Mouse (Mus musculus) layer of hippocampus, adult 9-10 months (tissue): ENCODE data around the gene Wasf2.

ENCODE experiments used
- DNase-seq: peaks from one replicate; pipeline ENCODE4 v3.0.0; 2022; ENCODE audit warnings: low spot score

Wasf2 gene

DNA sequence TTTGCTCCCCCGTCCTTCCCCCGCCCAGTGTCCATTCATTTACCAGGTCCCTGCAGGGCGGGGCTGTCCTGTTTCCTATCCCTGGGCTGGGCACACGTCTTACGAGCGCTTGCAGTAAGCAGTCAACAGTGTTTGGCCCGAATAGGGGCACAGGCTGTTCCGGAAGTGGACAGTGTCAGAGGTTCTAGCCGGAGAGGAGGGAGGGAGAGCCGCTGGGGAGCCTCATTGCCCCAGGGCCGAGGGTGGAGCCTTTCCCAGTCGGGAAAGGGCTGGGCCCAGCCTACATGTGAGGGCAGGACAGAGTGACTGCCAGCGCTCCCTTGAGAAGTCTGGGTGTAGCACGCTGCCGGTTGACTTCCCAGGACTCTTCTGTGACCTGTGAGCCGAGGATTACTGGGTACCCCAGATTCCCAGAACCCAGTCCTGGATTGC lies 110.2 kb downstream of the Wasf2 start, which contains the start of gene Map3k6:
Gene Map3k6, plus strand, starts transcription at position 329 of the 432 bp plus-strand sequence.
- DNase-seq, result no peak

DNA sequence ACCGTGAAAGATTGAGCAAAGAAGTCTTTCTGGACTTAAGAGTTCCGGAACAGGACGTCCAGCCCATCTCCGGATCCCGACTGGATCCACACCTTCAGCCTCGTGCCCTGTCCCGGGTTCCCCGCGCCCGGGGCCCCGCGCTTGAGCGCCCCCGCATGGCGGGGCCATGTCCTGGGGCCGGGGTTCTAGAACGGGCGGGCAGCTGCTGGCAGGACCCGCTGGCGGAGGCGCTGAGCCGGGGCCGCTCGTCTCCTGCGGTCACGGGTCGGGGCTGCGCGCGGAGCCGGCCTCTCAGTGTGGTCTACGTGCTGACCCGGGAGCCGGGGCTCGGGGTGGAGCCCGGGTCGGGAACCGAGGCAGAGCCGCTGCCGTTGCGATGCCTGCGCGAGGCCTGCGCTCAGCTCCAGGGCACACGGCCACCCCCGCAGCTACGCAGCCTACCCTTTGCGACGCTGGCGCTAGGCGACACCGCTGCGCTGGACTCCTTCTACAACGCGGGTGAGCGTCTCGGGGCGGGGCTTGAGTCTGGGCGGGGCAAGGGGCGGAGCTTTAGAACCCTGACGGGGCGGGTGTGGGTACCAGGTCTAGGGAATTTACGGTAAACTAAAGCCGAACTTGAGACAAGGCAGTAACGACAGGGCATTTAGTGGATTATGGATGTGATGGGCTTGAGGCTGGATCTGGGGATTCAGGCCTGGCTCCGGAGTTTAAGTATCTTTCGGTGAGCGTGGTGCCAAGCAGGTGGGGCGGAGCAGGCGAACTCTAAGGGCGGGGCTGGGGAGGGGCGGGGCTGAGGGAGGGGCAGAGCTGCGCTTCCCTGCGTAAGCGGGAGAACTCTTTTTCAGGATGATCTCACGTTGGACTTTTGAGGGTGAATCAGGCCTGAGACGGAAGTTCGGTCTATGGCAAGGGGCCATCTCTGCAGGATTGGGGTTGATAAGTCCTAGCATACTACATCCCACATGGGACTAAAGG lies 110.9 kb downstream of the Wasf2 start:
- DNase-seq, result peak; percentile 62

DNA sequence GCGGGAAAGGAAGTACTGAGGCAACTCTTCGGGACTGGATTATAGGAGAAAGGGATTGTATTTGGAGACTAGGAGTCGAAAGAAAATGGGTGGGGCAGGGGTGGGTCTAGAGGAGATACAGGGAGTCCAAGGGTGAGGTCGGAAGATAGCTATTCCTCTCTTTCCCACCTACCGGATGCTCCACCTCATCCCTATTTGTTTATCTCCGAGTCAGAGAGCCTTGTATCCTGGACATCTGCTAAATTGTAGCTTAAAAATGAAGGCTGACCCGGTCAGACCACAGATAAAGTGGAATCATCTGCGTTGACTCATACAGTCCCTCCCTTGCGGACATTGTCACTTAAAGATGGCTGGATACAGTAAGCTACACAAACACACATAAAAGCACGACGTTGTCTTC lies 111.6 kb downstream of the Wasf2 start:
- no peak for DNase-seq

DNA sequence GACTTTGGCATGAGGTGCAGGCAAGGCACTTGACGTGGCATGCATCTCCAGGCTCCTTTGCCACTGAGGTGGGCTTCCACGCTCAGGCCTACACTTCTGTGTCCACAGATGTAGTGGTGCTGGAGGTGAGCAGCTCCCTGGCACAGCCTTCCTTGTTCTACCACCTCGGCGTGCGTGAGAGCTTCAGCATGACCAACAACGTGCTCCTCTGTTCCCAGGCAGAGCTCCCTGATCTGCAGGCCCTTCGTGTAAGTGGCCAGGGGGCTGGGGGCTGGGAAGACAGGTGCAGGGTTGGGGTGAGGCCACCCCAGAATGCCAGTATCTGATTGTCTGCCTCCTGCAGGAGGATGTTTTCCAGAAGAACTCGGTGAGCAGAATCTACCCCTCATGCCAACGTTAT lies 112.4 kb downstream of the Wasf2 start:
- DNase-seq, result no peak

DNA sequence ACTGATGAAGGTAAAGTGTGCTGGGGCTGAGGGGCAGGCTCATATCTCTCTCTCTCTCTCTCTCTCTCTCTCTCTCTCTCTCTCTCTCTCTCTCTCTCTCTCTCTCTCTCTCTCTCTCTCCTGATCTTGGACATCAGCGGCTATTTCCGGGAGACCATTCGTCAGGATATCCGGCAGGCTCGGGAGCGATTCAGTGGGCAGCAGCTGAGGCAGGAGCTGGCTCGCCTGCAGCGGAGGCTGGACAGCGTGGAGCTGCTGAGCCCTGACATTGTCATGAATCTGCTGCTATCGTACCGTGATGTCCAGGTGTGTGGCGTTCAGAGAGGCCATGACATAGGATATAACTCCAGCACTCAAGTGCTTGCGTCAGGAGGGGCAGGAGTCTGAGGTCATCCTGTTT lies 113.2 kb downstream of the Wasf2 start:
- DNase-seq, result no peak

DNA sequence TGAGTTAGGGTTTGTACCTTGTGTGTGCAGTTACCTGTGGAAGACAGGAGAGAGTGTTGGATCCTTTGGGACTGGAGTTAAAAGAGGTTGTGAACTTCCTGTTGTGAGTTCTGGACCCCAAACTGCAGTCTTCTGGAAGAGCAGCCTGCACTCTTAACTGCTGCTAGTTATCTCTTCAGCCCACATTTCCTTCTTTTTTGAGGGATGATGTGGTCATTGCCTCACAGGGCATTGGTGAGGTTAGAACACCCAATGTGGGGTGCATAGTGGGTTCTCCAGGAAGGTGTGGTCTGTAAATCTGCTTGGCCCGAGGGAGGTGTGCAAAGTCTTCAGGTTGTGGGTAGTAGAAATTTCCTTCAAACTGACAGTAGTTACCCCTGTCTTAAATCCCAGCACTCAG lies 114.0 kb downstream of the Wasf2 start:
- DNase-seq, result no peak

DNA sequence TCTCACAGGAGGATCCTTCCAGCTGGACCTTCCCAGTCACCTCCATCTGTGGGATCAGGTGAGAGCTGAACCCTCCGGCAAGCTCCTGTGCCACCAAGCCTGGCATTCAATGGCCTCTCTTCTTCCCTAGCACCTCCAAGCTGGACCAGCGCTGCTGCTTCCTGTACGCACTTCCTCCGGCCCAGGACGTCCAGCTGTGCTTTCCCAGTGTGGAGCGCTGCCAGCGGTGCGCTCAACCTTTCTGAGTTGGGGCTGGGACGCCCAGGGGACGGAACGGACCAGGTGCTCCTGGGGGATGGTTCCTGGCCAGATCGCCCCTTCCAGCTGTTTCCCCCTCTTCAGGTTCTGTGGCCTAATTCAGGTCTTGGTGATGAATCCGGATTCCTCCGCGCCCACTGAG lies 116.8 kb downstream of the Wasf2 start:
- DNase-seq, result no peak

- DNase-seq, result no peak
Measured at GRCm38 (mm10) chr4:133247806-133248449, 117.6 kb downstream of the Wasf2 start.
